Mouse (Mus musculus) large intestine, adult 2 months (tissue): ENCODE measurements around the gene Lyrm4. TPM values are rescaled to one million over a fixed set of nuclear protein-coding genes. Genes with fewer than 3 reads are reported as not detected.
"Not testable (repeated sequence)": the region's sequence is repeated elsewhere in the genome, so short reads cannot be mapped to it uniquely, and the experiment has no call there.

Experiments
- DNase-seq: peaks from one replicate; pipeline ENCODE4 v3.0.0-alpha.2; 2012; ENCODE audit warnings: low read depth, low spot score
- WGBS: fragments of 180-500 bp; shearing (Covaris S2); methylation state at CpG from one replicate; pipeline ENCODE4 v1.1.7; 2018; 5-methylcytosine and 5-hydroxymethylcytosine counted together
- polyA plus RNA-seq: library from polyadenylated mRNA; depleted of rRNA; stranded (reverse); fragments of >200 nt; gene quantifications from 2 replicates; pipeline ENCODE4 v1.2.3, GENCODE M21; 2012

Lyrm4 gene
- polyA plus RNA-seq, 1 experiment: 4.2 TPM

DNA sequence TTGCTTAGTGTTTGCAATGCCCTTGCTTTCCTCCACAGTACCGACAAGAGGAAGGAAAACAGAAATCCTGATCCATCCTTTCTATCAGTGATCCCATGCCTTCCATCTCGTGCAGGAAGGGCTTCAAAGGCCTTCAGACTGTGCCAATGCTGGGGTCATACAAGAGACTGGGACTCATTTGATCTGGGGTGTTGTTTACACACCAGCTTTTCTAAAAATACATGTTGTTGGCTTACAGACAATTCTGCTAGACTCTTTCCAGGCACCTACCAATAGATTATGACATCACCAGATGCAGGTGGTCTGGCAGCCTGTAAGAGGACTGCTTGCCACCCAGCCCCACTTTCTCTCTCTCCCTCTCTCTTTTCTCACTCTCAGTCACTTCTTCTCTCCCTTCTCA is 107.3 kb downstream of the Lyrm4 start:
- no peak for DNase-seq
- 53% methylated on average over 2 of the region's 2 CpGs for WGBS

DNA sequence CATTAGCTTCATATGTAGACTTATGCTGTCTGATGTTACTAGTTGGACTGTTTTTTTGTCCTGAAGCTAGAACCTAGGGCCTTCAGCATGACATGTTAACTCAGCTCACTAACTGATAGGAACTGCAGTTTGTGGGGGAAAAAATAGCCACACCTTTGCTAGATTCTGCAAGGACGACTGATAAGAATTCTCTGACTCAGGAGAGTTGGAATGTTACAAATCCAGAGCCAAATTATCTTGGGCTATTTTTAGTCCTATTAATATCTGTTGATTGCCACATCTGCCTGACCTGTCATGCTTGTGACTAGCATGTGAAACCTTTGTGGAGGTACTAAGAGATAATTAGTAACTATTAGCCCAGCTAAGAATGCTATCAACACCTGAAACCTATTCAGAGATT is 116.5 kb downstream of the Lyrm4 start:
- DNase-seq: no peak
- 59% methylated on average over 1 of the region's 1 CpGs for WGBS

DNA sequence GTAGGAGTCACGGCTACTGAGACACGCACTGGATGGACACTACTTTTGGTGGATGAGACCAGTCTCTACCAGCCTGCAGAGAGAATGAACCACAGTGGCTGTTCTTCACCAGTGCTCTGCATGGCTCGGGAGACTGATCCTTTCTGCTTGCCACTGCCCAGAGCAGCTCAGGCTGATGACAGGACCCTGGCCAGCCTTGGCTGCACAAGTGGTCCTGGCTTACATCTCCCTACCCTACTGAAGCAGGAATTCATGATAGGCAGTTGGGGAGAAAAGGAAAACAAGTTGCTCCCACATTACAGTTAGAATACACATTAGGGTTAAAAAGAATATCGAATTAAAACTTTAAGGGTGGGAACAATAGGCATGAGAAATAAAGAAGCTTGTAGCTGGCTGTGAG is 119.7 kb downstream of the Lyrm4 start:
- WGBS: 96% methylated on average over 4 of the region's 4 CpGs
- DNase-seq: no peak

DNA sequence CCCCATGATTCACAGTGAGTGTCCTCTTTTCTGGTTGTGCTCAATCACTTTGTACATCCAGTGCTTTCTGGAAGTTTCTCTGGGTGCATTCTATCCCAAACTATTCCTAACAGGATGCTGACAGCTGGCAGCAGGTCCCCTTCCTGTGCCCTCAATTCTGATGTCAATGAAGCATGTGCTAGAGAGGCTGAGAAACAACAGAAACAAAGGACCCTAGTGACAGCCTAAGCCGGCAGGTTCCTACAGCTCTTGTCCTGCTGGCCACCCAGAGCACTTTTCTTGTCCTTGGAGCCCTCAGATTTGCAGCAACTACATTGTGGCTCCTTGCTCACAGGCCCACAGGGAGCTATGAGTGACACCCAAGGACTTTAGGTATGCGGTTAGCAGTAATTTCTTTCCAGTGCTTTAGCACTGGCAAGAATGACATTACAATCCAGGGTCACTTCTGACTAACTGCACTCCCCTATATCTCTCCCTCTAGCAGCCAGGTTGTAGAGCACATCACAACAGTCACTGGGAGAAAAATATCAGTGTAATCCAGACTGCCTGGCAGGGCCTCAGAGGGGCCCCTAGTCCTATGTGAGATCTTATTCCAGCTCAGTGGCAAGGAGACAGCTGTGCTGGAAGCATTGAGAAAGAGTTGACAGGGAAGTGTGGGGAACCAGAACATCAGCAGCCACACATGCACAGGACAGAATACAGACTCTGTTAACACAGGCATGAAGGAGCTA is 121.5 kb downstream of the Lyrm4 start:
- 88% methylated on average over 2 of the region's 2 CpGs for WGBS
- no peak for DNase-seq

DNA sequence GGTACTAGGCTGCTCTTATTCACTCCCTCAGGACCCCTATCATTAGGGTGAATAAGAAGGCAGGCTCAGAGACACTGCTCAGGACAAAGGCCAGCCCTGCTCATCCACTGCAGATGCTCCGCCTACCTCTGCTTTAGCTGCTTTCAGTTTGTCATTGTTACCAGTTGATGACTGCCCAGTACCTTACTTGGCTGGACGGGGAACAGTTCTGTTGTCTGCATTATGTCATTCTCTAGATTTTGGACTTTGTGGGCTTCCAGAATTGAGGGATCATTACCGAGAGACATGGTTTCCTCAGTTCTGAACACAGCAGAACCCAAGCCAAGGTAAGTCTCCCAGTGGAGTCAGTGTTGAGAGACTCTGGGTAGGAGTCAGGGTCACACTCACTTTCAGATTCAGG is 122.1 kb downstream of the Lyrm4 start:
- no peak for DNase-seq
- 89% methylated on average over 3 of the region's 3 CpGs for WGBS

DNA sequence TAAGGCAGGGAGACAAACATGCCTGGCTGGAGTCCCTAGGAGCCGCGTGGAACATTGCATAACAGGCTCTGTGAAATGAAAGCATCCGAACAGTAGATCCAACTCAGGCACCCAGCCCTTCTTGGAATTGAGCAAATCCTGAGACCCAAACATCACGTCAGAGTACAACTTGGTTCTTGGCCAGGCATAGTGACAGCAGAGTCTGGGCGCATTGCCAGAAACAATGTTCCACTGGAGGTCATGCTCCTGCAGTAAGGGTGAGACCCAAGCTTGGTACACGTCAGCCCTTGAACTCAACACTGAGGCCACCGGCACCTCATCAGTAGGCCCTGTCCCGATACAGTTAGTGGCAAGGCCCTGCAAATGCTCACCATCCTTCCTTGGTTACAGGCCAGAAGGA is 123.3 kb downstream of the Lyrm4 start:
- WGBS: 37% methylated on average over 8 of the region's 8 CpGs
- no peak for DNase-seq

DNA sequence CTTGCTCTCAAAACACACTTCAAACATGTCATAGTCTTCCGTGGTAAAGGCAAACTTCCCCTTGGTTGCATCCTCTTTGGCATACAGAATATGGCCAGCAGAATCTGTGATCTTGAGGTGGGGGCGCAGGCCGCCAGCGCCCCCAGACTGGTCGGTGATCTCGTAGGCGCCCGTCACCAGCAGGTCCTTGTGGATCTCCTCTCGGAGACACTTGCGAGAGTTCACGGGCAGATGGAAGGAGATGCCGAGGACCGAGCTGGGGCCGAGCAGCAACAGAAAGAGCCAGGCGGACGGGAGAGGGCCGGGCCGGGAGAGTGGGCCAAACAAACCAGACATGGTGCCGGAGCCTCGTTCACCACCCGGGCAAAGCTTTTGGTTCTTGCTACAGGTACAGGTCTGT is 126.1 kb downstream of the Lyrm4 start:
- not testable (repeated sequence) for DNase-seq
- over 99% methylated on average over 20 of the region's 21 CpGs for WGBS

DNA sequence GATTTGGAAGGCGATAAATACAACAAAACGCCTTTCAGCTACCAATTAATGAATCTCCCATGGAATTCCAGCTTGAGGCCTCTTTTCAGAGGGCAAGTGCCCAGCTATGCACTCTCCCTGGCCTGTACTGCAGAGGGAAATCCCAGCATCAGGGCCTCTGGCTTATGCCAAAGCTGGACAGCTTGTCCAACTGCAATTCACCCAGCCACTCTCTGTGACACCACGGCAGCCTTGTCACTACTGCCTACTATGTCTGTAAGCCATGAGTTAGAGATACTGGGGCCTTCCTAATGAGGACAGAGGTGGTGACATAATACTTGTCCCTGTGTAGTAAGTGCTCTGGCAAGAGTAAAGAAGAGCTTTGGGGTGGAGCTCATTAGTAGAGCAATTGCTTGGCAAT is 128.0 kb downstream of the Lyrm4 start:
- WGBS: 81% methylated on average over 3 of the region's 3 CpGs

DNA sequence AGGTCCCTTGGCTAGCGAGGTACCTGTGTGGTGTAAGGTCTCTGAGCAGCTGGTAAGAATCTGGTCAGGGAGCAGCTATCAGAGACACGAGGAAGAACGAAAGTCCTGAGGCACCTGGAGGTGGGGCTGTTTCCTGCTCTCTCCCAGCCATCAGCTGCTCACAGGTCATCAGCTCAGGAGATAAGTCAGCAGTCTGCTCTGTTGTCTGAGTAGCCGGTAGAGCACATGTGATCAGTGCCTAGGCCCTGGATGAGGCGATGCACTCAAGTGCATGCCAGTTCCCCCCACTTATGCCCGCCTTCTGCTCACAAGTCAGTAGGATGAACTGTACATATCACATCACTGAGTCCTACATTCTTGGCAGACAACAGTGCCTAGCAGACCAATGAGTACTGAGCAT is 134.3 kb downstream of the Lyrm4 start:
- no peak for DNase-seq
- 72% methylated on average over 6 of the region's 6 CpGs for WGBS

More for the DNA sequence above, 128.0 kb downstream of the Lyrm4 start:
- DNase-seq: no peak

DNA sequence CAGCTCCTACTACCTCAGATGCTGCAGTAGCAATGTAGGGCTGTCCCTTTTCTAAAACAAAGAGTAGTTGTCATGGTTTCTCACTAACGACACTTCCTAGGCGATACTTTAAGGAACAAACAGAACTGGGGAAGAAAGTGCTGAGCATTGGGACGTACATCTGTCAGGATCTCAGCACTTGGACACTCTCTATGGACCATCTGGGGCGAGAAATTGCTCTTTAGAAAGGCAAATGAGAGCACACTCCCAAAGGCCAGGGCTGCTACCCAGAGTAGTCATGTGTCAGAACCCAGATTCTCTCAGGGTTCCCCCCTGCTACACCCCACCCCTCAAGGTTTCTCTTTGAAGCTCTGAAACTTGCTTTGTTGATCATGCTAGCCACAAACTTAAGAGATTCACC is 136.9 kb downstream of the Lyrm4 start:
- WGBS: 84% methylated on average over 4 of the region's 4 CpGs
- DNase-seq: no peak

DNA sequence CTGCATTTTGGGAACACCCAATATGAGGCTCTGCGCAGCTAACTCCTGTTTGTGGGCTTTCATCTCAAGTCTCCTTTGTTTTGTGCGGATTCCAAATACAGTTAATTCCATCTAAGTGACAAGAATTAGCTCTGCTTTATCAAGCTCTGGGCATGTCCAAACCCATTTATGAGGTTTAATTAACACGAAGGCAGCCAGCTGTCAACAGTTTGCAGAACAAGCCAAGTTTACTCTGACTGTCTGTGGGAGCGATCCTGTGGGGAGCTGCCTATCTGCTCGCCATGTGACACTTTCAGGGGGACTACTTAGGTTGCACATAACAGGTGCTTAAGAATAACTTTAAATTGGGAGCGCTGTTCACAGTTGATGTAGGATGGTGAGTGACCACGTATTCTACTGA is 140.4 kb downstream of the Lyrm4 start:
- no peak for DNase-seq
- 89% methylated on average over 7 of the region's 7 CpGs for WGBS

DNA sequence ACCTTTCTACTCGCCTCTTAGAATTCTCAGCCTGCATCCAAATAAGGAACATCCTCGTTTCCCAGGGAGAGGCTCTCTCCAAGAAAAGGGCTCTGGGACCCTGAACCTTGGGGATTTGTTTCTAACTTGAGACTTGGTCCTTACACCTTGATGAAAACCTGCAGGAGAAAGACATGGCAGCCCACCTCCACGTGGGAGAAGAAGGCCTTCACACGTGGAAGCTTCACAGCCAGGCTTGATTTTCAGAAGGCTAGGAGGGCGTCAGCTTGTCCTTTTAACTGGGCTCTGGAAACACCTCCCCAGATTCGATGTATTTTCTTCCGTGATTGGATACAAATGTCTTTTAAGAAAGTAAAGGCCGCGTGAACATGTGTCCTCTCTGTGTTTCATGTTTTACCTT is 147.5 kb downstream of the Lyrm4 start:
- no peak for DNase-seq
- WGBS: 52% methylated on average over 9 of the region's 9 CpGs

DNA sequence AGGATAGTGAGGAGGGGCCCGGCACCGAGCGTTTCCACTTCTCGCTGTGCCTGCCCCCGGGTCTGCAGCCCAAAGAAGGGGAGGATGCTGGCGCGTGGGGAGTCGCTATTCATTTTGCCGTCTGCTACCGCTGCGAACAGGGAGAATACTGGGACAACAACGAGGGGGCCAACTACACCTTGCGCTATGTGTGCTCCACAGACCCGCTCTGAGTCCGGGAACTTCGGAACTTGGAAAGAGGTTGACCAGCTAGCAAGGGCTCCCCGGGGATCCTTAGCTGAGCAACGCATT is 147.9 kb downstream of the Lyrm4 start:
- WGBS: 3% methylated on average over 18 of the region's 18 CpGs
- no peak for DNase-seq

DNA sequence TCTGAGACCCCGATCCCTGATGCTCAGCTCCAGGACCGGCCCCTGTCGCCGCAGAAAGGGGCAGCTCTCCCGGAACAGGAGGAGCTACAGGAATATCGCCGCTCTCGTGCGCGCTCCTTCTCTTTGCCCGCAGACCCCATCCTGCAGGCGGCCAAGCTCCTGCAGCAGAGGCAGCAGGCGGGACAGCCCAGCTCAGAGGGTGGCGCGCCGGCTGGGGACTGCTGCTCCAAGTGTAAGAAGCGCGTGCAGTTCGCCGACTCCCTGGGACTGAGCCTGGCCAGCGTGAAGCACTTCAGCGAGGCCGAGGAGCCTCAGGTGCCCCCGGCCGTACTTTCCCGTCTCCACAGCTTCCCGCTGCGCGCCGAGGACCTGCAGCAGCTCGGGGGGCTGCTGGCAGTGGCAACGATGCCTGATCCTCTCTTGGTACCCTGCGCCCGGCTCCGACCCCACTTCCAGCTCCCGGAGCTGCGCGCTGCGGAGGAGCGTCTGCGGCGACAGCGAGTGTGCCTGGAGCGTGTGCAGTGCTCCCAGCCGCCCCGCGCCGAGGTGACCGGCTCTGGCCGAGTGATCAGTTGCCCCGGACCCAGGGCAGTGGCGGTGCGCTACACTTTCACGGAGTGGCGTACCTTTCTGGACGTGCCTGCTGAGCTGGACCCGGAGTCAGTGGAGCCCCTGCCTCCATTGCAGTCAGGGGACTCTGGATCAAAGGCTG is 148.5 kb downstream of the Lyrm4 start:
- DNase-seq: no peak

DNA sequence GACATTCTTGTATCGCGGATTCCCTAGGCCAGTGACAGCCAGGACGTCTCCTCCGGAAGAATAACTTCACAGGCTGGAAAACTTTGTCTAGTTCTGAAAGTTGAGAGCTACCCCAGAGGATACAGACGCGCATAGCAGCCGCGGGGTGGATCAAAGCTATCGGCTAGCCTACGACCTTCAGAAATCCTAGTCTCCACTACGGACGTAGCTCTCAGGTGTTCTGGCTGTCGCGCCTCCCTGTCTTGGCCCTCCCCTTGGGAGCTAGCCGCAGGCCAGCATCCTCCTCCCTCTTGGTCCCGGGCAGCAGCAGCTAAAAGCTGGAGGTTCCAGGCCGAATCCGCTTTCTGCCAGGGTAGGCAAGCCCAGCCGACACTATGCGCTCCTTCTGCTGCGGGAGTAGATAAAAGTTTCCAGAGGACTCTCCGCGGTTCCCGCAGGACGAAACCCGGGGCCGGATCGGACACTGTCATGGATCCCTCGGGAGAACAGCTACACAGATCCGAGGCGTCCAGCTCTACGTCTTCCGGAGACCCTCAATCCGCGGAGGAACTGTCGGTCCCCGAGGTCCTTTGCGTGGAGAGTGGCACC is 149.1 kb downstream of the Lyrm4 start:
- WGBS: 2% methylated on average over 38 of the region's 38 CpGs
- no peak for DNase-seq

More for the DNA sequence above, 148.5 kb downstream of the Lyrm4 start:
- WGBS: under 1% methylated on average over 57 of the region's 57 CpGs

DNA sequence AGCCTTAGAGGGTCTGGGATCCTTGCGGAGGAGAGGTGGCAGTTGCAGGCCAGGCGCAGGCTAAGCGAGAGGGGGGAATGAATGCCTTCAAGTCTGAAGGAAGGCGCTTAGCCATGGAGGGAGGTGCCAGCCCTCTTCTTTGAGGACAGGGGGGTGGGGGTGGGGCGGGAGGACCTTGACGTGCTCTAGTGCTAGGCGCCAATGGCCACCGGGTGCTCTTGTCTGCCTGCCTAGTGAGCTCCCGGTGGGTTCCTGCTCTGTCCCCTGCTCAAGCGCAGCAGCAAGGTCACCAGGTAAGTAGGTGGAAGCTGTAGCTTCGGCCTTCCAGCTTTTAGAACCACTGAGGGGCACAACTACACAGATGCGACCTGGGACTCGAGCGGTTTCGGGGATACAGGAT is 149.6 kb downstream of the Lyrm4 start:
- WGBS: 31% methylated on average over 15 of the region's 15 CpGs
- DNase-seq: no peak

DNA sequence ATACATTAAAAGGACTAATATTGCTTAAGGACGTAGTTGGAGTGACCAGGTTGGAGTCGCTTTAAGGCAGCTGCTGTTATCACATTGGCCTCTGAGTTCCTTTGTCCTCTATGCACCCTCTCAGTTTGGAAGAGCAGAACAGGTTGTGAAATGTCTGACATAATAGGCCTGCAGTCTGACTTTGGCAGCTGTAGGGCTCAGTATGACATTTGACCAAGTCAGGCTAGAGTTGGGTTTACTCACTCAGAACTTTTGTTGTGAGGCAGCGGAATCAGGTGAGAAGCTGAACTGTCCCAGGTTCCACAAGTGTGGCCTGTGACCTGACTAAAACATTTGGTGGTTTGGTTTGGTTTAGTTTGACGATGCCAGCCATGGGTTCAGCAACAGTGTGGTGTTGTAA is 153.7 kb downstream of the Lyrm4 start:
- 91% methylated on average over 4 of the region's 4 CpGs for WGBS
- no peak for DNase-seq

DNA sequence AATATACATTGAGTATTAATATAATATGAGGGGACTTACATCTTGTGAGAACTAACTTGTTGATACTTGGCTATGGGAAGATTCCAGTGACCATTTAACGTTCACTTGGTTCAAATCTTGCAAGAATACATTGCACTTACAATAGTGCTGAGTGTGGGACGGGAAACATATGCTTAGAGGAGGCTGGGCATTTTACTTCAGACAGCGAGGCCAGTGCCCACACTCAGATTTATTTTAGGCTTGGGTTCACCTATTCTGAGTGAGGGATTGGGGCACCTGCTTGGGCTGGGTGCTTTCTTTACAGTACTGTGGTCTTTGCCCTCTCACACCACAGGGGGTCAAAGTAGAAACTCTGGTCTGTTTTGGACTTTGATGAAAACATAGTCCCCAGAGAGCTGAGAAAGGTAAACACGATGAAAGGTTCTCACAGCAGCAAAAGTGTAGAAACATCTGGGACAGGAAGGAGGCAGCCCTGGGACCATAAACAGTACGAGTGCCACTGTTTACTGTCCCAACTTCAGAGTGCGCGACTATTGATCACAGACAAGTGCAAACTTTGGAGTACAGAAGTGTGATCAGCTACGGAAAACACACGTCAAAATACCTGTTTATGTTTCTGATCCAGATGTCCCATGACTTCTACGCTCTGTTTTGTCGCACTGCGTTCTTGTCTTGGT is 157.8 kb downstream of the Lyrm4 start:
- 60% methylated on average over 12 of the region's 12 CpGs for WGBS

DNA sequence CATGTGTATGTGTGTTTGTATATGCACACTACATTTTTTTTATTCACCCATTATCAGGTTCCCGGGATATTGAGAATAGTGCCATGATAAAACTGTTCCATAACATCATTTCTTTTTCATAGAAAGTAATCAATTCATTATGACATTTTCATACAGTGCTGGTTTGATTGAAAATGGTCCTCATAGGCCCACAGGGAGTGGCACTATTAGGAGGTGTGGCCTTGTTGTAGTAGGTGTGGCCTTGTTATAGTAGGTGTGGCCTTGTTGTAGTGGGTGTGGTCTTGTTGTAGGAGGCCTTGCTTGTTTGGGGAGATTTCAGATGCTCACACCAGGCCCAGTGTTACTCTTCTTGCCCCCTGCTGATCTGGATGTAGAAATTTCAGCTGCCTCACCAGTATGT is 158.8 kb downstream of the Lyrm4 start, which contains the start of gene Ppp1r3g:
Gene Ppp1r3g, plus strand, starts transcription at position 301 of the 400 bp plus-strand sequence.
- DNase-seq: no peak
- 98% methylated on average over 1 of the region's 1 CpGs for WGBS

More for the DNA sequence above, 157.8 kb downstream of the Lyrm4 start:
- no peak for DNase-seq

DNA sequence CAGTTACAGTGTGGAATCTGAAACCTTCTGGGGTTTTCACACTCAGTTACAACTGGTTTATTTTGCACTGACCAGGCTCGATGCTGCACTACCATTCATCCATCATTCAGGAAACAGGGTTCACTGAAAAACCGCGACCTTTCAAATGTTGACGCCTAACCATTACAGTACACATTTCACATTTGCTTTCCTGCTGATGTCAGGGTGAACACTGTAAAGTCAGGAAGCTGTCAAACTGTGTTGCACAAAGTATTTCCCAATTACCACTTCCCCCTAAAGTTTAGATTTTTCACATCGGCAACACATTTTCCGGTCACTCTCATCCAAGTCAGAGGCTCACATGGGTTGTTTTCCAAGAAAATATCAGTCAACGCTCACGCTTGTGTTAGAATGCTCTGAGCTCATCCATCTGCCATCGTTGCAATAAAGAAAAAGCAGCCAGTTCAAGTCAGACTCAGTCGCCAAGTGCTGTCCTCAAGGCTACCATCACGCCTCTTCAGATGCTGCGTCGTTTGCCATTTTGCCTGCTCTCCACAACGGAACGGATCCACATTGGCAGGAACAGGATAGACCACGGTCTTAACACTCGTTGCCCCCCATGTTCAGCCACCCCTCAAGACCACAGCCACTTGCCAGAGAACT is 167.4 kb downstream of the Lyrm4 start:
- WGBS: 78% methylated on average over 17 of the region's 17 CpGs
- no peak for DNase-seq
